29 mouse cellular contexts compared by ENCODE assay signal in genomic region chr6:139799541-139800226, GRCm38 (mm10).
DNase-seq lines count a peak whose midpoint lies in the region; ATAC-seq and TF ChIP-seq lines count a peak whose summit lies in the region.
"Had no signal": no experiment of that assay in that cellular context is flagged by ENCODE, and none has a peak within 500 bp of the region (broad histone marks: within the 10 kb centered on the region; RNA-seq: fewer than 3 reads in every experiment).

No protein-coding gene starts in this region.

- H3K27me3 ChIP-seq in forebrain, embryonic 13.5 days: peaks cover 34% of the 10 kb centered on the region
- no peaks in the 10 kb centered on the region for H3K27me3 ChIP-seq in forebrain, embryonic 10.5 days (ENCODE audit: poor library complexity, severe bottlenecking)
- no peaks in the 10 kb centered on the region for H3K27me3 ChIP-seq in lung, postnatal 0 days (replicated peaks; ENCODE audit: insufficient read depth, low read length)
- no peaks in the 10 kb centered on the region for H3K27me3 ChIP-seq in neural tube, embryonic 14.5 days (ENCODE audit: control insufficient read depth, insufficient read depth, low read length)
- H3K27me3 ChIP-seq: hindbrain, embryonic 15.5 days; limb, embryonic 15.5 days; liver, embryonic 15.5 days; midbrain, embryonic 12.5 days; neural tube, embryonic 12.5 days; Patski had no signal

- H3K4me2 ChIP-seq in forebrain, embryonic 13.5 days: no peak overlapping the region
- H3K4me2 ChIP-seq in lung, postnatal 0 days (replicated peaks; ENCODE audit: low read depth, low read length): no peak overlapping the region
- H3K4me2 ChIP-seq in neural tube, embryonic 14.5 days (ENCODE audit: low read depth, low read length): no peak overlapping the region
- H3K4me2 ChIP-seq: heart, embryonic 11.5 days; hindbrain, embryonic 15.5 days; limb, embryonic 15.5 days; liver, embryonic 15.5 days; midbrain, embryonic 12.5 days; neural tube, embryonic 12.5 days had no signal

- no peaks in the 10 kb centered on the region for H3K36me3 ChIP-seq in forebrain, embryonic 13.5 days (ENCODE audit: poor library complexity, severe bottlenecking)
- H3K36me3 ChIP-seq in forebrain, embryonic 10.5 days (replicated peaks): no peaks in the 10 kb centered on the region
- no peaks in the 10 kb centered on the region for H3K36me3 ChIP-seq in lung, postnatal 0 days (ENCODE audit: insufficient read depth, low read length)
- no peaks in the 10 kb centered on the region for H3K36me3 ChIP-seq in neural tube, embryonic 14.5 days (ENCODE audit: control insufficient read depth, insufficient read depth, low read length)
- H3K36me3 ChIP-seq: hindbrain, embryonic 15.5 days; limb, embryonic 10.5 days; limb, embryonic 15.5 days; liver, embryonic 15.5 days; midbrain, embryonic 12.5 days; neural tube, embryonic 12.5 days had no signal

- DNase-seq in forebrain, embryonic 10.5 days (ENCODE audit: extremely low spot score, low spot score): no peak
- DNase-seq in lung, postnatal 0 days (ENCODE audit: low spot score): peak; percentile 37
- no peak for DNase-seq in lung, adult 18-20 months
- no peak for DNase-seq in neural tube, embryonic 10.5 days (ENCODE audit: extremely low spot score, low spot score)
- DNase-seq in heart, postnatal 25 days (ENCODE audit: low spot score): no peak
- no peak for DNase-seq in layer of hippocampus, adult 9-10 months (ENCODE audit: low spot score)
- DNase-seq: adrenal gland, postnatal 14 days; cerebellum, adult 18-20 months; cerebellum, postnatal 14 days; gastrocnemius, adult 2 months; gastrocnemius, postnatal 36 days; heart, adult 18-20 months; kidney, adult 18-20 months; kidney, postnatal 4 days; layer of hippocampus, postnatal 36 days; right cerebral cortex, postnatal 4 days; thymus, adult 18-20 months; thymus, postnatal 25 days had no signal

- H3K9me3 ChIP-seq in forebrain, embryonic 13.5 days (replicated peaks): no peaks in the 10 kb centered on the region
- H3K9me3 ChIP-seq in forebrain, embryonic 10.5 days: no peaks in the 10 kb centered on the region
- no peaks in the 10 kb centered on the region for H3K9me3 ChIP-seq in lung, postnatal 0 days (ENCODE audit: low read length)
- H3K9me3 ChIP-seq in neural tube, embryonic 14.5 days (ENCODE audit: control insufficient read depth, low read length): no peaks in the 10 kb centered on the region
- H3K9me3 ChIP-seq: hindbrain, embryonic 15.5 days; limb, embryonic 10.5 days; limb, embryonic 15.5 days; liver, embryonic 15.5 days; midbrain, embryonic 12.5 days; neural tube, embryonic 12.5 days had no signal

- H3K27ac ChIP-seq in forebrain, embryonic 13.5 days: no peak overlapping the region
- no peak overlapping the region for H3K27ac ChIP-seq in forebrain, embryonic 10.5 days
- no peak overlapping the region for H3K27ac ChIP-seq in lung, postnatal 0 days (ENCODE audit: low read length)
- H3K27ac ChIP-seq in neural tube, embryonic 14.5 days (ENCODE audit: low read depth, low read length): no peak overlapping the region
- H3K27ac ChIP-seq: gastrocnemius, adult 2 months; hindbrain, embryonic 15.5 days; limb, embryonic 10.5 days; limb, embryonic 15.5 days; liver, embryonic 15.5 days; midbrain, embryonic 12.5 days; neural tube, embryonic 12.5 days; stomach, postnatal 0 days had no signal

- no peak overlapping the region for H3K9ac ChIP-seq in forebrain, embryonic 13.5 days
- no peak overlapping the region for H3K9ac ChIP-seq in lung, postnatal 0 days (replicated peaks; ENCODE audit: low read depth)
- no peak overlapping the region for H3K9ac ChIP-seq in neural tube, embryonic 14.5 days (replicated peaks; ENCODE audit: low read depth, low read length)
- H3K9ac ChIP-seq: hindbrain, embryonic 15.5 days; limb, embryonic 15.5 days; liver, embryonic 15.5 days; midbrain, embryonic 12.5 days; neural tube, embryonic 12.5 days had no signal

- intact Hi-C loops in heart, postnatal 25 days (cut with DNase I): no loop called here

- 44% methylated on average over 8 of the region's 8 CpGs for WGBS in forebrain, embryonic 13.5 days
- 91% methylated on average over 8 of the region's 8 CpGs for WGBS in forebrain, embryonic 10.5 days
- 61% methylated on average over 8 of the region's 8 CpGs for WGBS in lung, postnatal 0 days
- WGBS in neural tube, embryonic 14.5 days: 58% methylated on average over 8 of the region's 8 CpGs

- no peak for TF ChIP-seq EP300 in lung, postnatal 0 days (IDR thresholded peaks at IDR 0.05)

- H3K4me3 ChIP-seq in forebrain, embryonic 13.5 days: no peak overlapping the region
- H3K4me3 ChIP-seq in forebrain, embryonic 10.5 days: no peak overlapping the region
- H3K4me3 ChIP-seq in lung, postnatal 0 days (ENCODE audit: low read depth, low read length): no peak overlapping the region
- no peak overlapping the region for H3K4me3 ChIP-seq in neural tube, embryonic 14.5 days (ENCODE audit: low read depth, low read length)
- H3K4me3 ChIP-seq: gastrocnemius, adult 2 months; hindbrain, embryonic 15.5 days; limb, embryonic 10.5 days; limb, embryonic 15.5 days; liver, embryonic 15.5 days; midbrain, embryonic 12.5 days; neural tube, embryonic 12.5 days had no signal

- no peak for TF ChIP-seq CTCF in lung, postnatal 0 days (IDR thresholded peaks at IDR 0.05)

- peaks cover 12% of the 10 kb centered on the region; the same call in 1 of the 2 replicates for H3K4me1 ChIP-seq in forebrain, embryonic 13.5 days
- 0 out of 2 replicates have a peak, but pooled peaks cover 3% of the 10 kb centered on the region for H3K4me1 ChIP-seq in forebrain, embryonic 10.5 days
- no peaks in the 10 kb centered on the region; the same call in 1 of the 2 replicates for H3K4me1 ChIP-seq in lung, postnatal 0 days (ENCODE audit: insufficient read depth, low read depth, low read length)
- no peaks in the 10 kb centered on the region for H3K4me1 ChIP-seq in neural tube, embryonic 14.5 days (ENCODE audit: control insufficient read depth, insufficient read depth, low read length)
- H3K4me1 ChIP-seq: liver, embryonic 15.5 days; midbrain, embryonic 12.5 days; neural tube, embryonic 12.5 days had no signal

- ATAC-seq in forebrain, embryonic 13.5 days: peak; percentile 74
- no peak for ATAC-seq in lung, postnatal 0 days
- peak; percentile 46; the same call in 1 of the 2 replicates for ATAC-seq in neural tube, embryonic 14.5 days (ENCODE audit: low read depth)
- ATAC-seq: Patski had no signal
